Mouse (Mus musculus) lung, postnatal 0 days (tissue): ENCODE data around the gene Mylk4.

Experiments used
- CTCF ChIP-seq: IDR thresholded peaks from 2 replicates; pipeline ENCODE4 v1.5.1; 2016; ENCODE audit warnings: antibody characterized with exemption, mild to moderate bottlenecking
- EP300 ChIP-seq: IDR thresholded peaks from 2 replicates; pipeline ENCODE4 v1.6.1; 2016; ENCODE audit warnings: antibody characterized with exemption, mild to moderate bottlenecking, control low read depth

DNA sequence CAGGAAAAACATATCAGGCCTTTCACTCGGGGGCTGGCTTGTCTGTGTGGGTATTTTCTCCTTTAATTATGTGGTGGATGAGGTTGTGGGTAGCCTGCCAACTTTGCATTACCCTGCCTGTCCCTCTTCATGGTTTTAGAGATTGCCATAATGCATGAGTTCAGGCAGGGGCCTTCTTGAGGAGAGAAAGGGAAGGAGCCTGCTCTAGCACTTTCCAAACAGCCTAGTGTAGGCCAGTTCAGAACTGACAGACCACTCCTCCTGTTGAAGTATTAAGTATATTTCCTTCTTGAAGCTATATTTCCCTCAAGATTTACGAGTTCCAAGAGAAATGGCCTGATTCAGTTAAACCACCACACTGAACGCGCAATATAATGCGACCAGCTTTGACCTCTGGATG lies 66.0 kb downstream of the Mylk4 start:
- no peak for TF ChIP-seq CTCF
- no peak for TF ChIP-seq EP300
